Mouse (Mus musculus) liver, adult 2 months (tissue): Measurements from ENCODE around the gene Wwox.

ENCODE experiments used
- CTCF ChIP-seq: fragments of 200-500 bp; IDR thresholded peaks from 2 replicates; pipeline ENCODE4 v1.5.1; 2011; ENCODE audit warnings: low read depth, low read length, control low read depth
- POLR2A ChIP-seq: fragments of 200-500 bp; IDR thresholded peaks from 2 replicates; pipeline ENCODE4 v1.6.1; 2011; ENCODE audit warnings: low read length, control low read depth; ENCODE audit not compliant: insufficient read depth; ENCODE audit errors: extremely low read depth

- TF ChIP-seq POLR2A: no peak
- no peak for TF ChIP-seq CTCF
Measured at GRCm38 (mm10) chr8:114909146-114909545, 469.7 kb downstream of the Wwox start.
